Mouse (Mus musculus) stomach, embryonic 14.5 days (tissue): ENCODE results near the gene Upb1. TPM values are rescaled to one million over a fixed set of nuclear protein-coding genes. Genes with fewer than 3 reads are reported as not detected.

Experiments used
- ATAC-seq: fragments of 200-750 bp; cut with Nextera tagmentation; 2 replicates; pipeline ENCODE4 v1.8.0; 2017; ENCODE audit warnings: low read depth, moderate TSS enrichment; ENCODE audit not compliant: insufficient number of reproducible peaks, insufficient read depth, low FRiP score
- H3K27ac ChIP-seq: fragments of 300-500 bp; sonication (generic); 2 replicates; pipeline ENCODE4 v1.5.1; 2014; ENCODE audit warnings: mild to moderate bottlenecking, low read length, moderate library complexity, mixed read lengths
- H3K27me3 ChIP-seq: fragments of 300-500 bp; sonication (generic); 2 replicates; pipeline ENCODE4 v1.6.1; 2014; ENCODE audit warnings: low read length, control low read depth, mixed read lengths; ENCODE audit not compliant: control insufficient read depth, insufficient read depth
- H3K36me3 ChIP-seq: fragments of 300-500 bp; sonication (generic); 2 replicates; pipeline ENCODE4 v1.6.1; 2014; ENCODE audit warnings: mild to moderate bottlenecking, control low read depth, low read length, moderate library complexity, mixed read lengths; ENCODE audit not compliant: control insufficient read depth, insufficient read depth
- H3K4me1 ChIP-seq: fragments of 300-500 bp; sonication (generic); 2 replicates; pipeline ENCODE4 v1.6.1; 2014; ENCODE audit warnings: low read length, control low read depth, mixed read lengths; ENCODE audit not compliant: control insufficient read depth, insufficient read depth
- H3K4me2 ChIP-seq: fragments of 300-500 bp; sonication (generic); replicated peaks from 2 replicates; pipeline ENCODE4 v1.6.1; 2014; ENCODE audit warnings: low read depth, low read length, control low read depth
- H3K4me3 ChIP-seq: fragments of 300-500 bp; sonication (generic); 2 replicates; pipeline ENCODE4 v1.5.1; 2014; ENCODE audit warnings: low read depth, low read length, control low read depth
- H3K9ac ChIP-seq: fragments of 300-500 bp; sonication (generic); replicated peaks from 2 replicates; pipeline ENCODE4 v1.6.1; 2014; ENCODE audit warnings: low read depth, mild to moderate bottlenecking, control low read depth, low read length, moderate library complexity, mixed read lengths
- H3K9me3 ChIP-seq: fragments of 300-500 bp; sonication (generic); 2 replicates; pipeline ENCODE4 v1.6.1; 2016; ENCODE audit warnings: low read depth, low read length, control low read depth; ENCODE audit not compliant: control insufficient read depth
- WGBS: fragments of 180-500 bp; shearing (Covaris S2); extraction: QIAGEN DNeasy Blood & Tissue Kit; methylation state at CpG from one replicate; pipeline ENCODE4 v1.1.7; 2014; 5-methylcytosine and 5-hydroxymethylcytosine counted together
- polyA plus RNA-seq: library from polyadenylated mRNA; unstranded; fragments of >200 nt; fragmentation: Nextera tagmentation; extraction: Ambion mirVana; gene quantifications from 2 replicates; pipeline ENCODE4 v1.2.1, GENCODE M21; 2014

The Upb1 gene
- polyA plus RNA-seq, 1 experiment from 2014 or later = 0.95 TPM

- H3K27me3 ChIP-seq = no peaks in the 10 kb centered on the region
- H3K9me3 ChIP-seq = no peaks in the 10 kb centered on the region
- H3K27ac ChIP-seq = no peak overlapping the region
- H3K36me3 ChIP-seq = no peaks in the 10 kb centered on the region
- H3K4me2 ChIP-seq = no peak overlapping the region
- WGBS = 64% methylated on average over 27 of the region's 27 CpGs
- H3K4me3 ChIP-seq = no peak overlapping the region
- no peak for ATAC-seq
- H3K9ac ChIP-seq = no peak overlapping the region
- no peaks in the 10 kb centered on the region for H3K4me1 ChIP-seq
Observed at GRCm38 (mm10) chr10:75412114-75413103, 11.5 kb downstream of the Upb1 start.

- no peak overlapping the region for H3K4me2 ChIP-seq
- no peak for ATAC-seq
- H3K27me3 ChIP-seq = no peaks in the 10 kb centered on the region
- H3K9ac ChIP-seq = no peak overlapping the region
- WGBS = 78% methylated on average over 7 of the region's 7 CpGs
- H3K9me3 ChIP-seq = no peaks in the 10 kb centered on the region
- H3K27ac ChIP-seq = no peak overlapping the region
- H3K4me1 ChIP-seq = no peaks in the 10 kb centered on the region
- no peak overlapping the region for H3K4me3 ChIP-seq
- H3K36me3 ChIP-seq = no peaks in the 10 kb centered on the region
Observed at GRCm38 (mm10) chr10:75414925-75415324, 14.0 kb downstream of the Upb1 start.

- WGBS = 59% methylated on average over 8 of the region's 8 CpGs
- Histone ChIP-seq H3K9ac (no peak overlapping the region), H3K4me2 (no peak overlapping the region), H3K4me1 (no peaks in the 10 kb centered on the region), H3K27ac (no peak overlapping the region), H3K9me3 (no peaks in the 10 kb centered on the region), H3K27me3 (no peaks in the 10 kb centered on the region), H3K36me3 (no peaks in the 10 kb centered on the region), H3K4me3 (no peak overlapping the region)
- ATAC-seq = no peak
Observed at GRCm38 (mm10) chr10:75417363-75418042, 16.6 kb downstream of the Upb1 start.

- Histone ChIP-seq H3K27ac (no peak overlapping the region), H3K4me1 (no peaks in the 10 kb centered on the region), H3K27me3 (no peaks in the 10 kb centered on the region), H3K9ac (no peak overlapping the region), H3K36me3 (no peaks in the 10 kb centered on the region), H3K9me3 (no peaks in the 10 kb centered on the region), H3K4me3 (no peak overlapping the region), H3K4me2 (no peak overlapping the region)
- WGBS = 54% methylated on average over 4 of the region's 4 CpGs
- no peak for ATAC-seq
Observed at GRCm38 (mm10) chr10:75418747-75419146, 17.8 kb downstream of the Upb1 start.

GRCm38 (mm10) chr10:75424498-75424901 lies 23.6 kb downstream of the Upb1 start:
- Histone ChIP-seq H3K27me3 (no peaks in the 10 kb centered on the region), H3K9ac (no peak overlapping the region), H3K27ac (no peak overlapping the region), H3K36me3 (no peaks in the 10 kb centered on the region), H3K4me1 (no peaks in the 10 kb centered on the region), H3K4me2 (no peak overlapping the region), H3K9me3 (no peaks in the 10 kb centered on the region), H3K4me3 (no peak overlapping the region)
- 67% methylated on average over 10 of the region's 10 CpGs for WGBS
- ATAC-seq = no peak

GRCm38 (mm10) chr10:75428049-75429003 lies 27.4 kb downstream of the Upb1 start:
- H3K27ac ChIP-seq = no peak overlapping the region
- H3K9ac ChIP-seq = no peak overlapping the region
- H3K4me2 ChIP-seq = no peak overlapping the region
- 81% methylated on average over 13 of the region's 13 CpGs for WGBS
- no peak for ATAC-seq
- H3K4me3 ChIP-seq = no peak overlapping the region
- no peaks in the 10 kb centered on the region for H3K4me1 ChIP-seq
- H3K36me3 ChIP-seq = no peaks in the 10 kb centered on the region
- H3K27me3 ChIP-seq = no peaks in the 10 kb centered on the region
- H3K9me3 ChIP-seq = no peaks in the 10 kb centered on the region

- H3K4me2 ChIP-seq = peak overlapping the region; percentile 22; the same call in 1 of the 2 replicates
- no peaks in the 10 kb centered on the region for H3K27me3 ChIP-seq
- no peaks in the 10 kb centered on the region for H3K9me3 ChIP-seq
- H3K4me3 ChIP-seq = no peak overlapping the region
- peak; percentile 97 for ATAC-seq
- no peaks in the 10 kb centered on the region for H3K4me1 ChIP-seq
- no peaks in the 10 kb centered on the region for H3K36me3 ChIP-seq
- H3K9ac ChIP-seq = no peak overlapping the region
- H3K27ac ChIP-seq = peak overlapping the region; percentile 55; the same call in 1 of the 2 replicates
- WGBS = 65% methylated on average over 6 of the region's 6 CpGs
Observed at GRCm38 (mm10) chr10:75429004-75429380, 28.1 kb downstream of the Upb1 start.
